Mouse (Mus musculus) limb, embryonic 14.5 days (tissue): ENCODE results near the gene Ift74. TPM values are rescaled to one million over a fixed set of nuclear protein-coding genes. Genes with fewer than 3 reads are reported as not detected.

Experiments
- ATAC-seq: fragments of 200-750 bp; cut with Nextera tagmentation; 2 replicates; pipeline ENCODE4 v1.8.0; 2017; ENCODE audit warnings: low read depth, moderate number of reproducible peaks, moderate TSS enrichment; ENCODE audit not compliant: low FRiP score
- DNase-seq: peaks from one replicate; pipeline ENCODE4 v3.0.0-alpha.2; 2015; ENCODE audit warnings: low spot score
- H3K27ac ChIP-seq: fragments of 300-500 bp; sonication (generic); replicated peaks from 2 replicates; pipeline ENCODE4 v1.5.1; 2014; ENCODE audit warnings: low read depth, mild to moderate bottlenecking, low read length, moderate library complexity, mixed read lengths
- H3K27me3 ChIP-seq: fragments of 300-500 bp; sonication (generic); 2 replicates; pipeline ENCODE4 v1.6.1; 2014; ENCODE audit warnings: low read length, mixed read lengths; ENCODE audit not compliant: control insufficient read depth, insufficient read depth
- H3K36me3 ChIP-seq: fragments of 300-500 bp; sonication (generic); 2 replicates; pipeline ENCODE4 v1.6.1; 2014; ENCODE audit warnings: mild to moderate bottlenecking, low read length, moderate library complexity, mixed read lengths; ENCODE audit not compliant: control insufficient read depth, insufficient read depth
- H3K4me1 ChIP-seq: fragments of 300-500 bp; sonication (generic); 2 replicates; pipeline ENCODE4 v1.6.1; 2014; ENCODE audit warnings: antibody characterized with exemption, low read length, mixed read lengths; ENCODE audit not compliant: control insufficient read depth, insufficient read depth
- H3K4me2 ChIP-seq: fragments of 300-500 bp; sonication (generic); replicated peaks from 2 replicates; pipeline ENCODE4 v1.6.1; 2014; ENCODE audit warnings: low read depth, mild to moderate bottlenecking, low read length, moderate library complexity; ENCODE audit not compliant: severe bottlenecking
- H3K4me3 ChIP-seq: fragments of 300-500 bp; sonication (generic); replicated peaks from 2 replicates; pipeline ENCODE4 v1.5.1; 2014; ENCODE audit warnings: low read length
- H3K9ac ChIP-seq: fragments of 300-500 bp; sonication (generic); 2 replicates; pipeline ENCODE4 v1.6.1; 2014; ENCODE audit warnings: mild to moderate bottlenecking, low read depth, low read length, moderate library complexity; ENCODE audit not compliant: severe bottlenecking
- H3K9me3 ChIP-seq: fragments of 300-500 bp; sonication (generic); 2 replicates; pipeline ENCODE4 v1.6.1; 2016; ENCODE audit warnings: low read length; ENCODE audit not compliant: control insufficient read depth
- POLR2A ChIP-seq: fragments of 200-500 bp; IDR thresholded peaks from 2 replicates; pipeline ENCODE4 v1.8.0; 2012; ENCODE audit warnings: inconsistent platforms, mild to moderate bottlenecking, moderate library complexity, borderline replicate concordance; ENCODE audit not compliant: insufficient read depth, insufficient read length; ENCODE audit errors: extremely low read depth
- WGBS: fragments of 180-500 bp; shearing (Covaris S2); extraction: QIAGEN DNeasy Blood & Tissue Kit; methylation state at CpG from one replicate; pipeline ENCODE4 v1.1.7; 2014; 5-methylcytosine and 5-hydroxymethylcytosine counted together
- polyA plus RNA-seq, 2 experiments: library from polyadenylated mRNA; depleted of rRNA in 1 of 2; stranded (reverse) in 1 of 2; unstranded in 1 of 2; fragments of >200 nt; fragmentation: Nextera tagmentation in 1 of 2; extraction: Ambion mirVana in 1 of 2; gene quantifications; 2 replicates each; pipeline versions ENCODE4 v1.2.1 to v1.2.3; 2012 to 2014

Ift74 gene
- 9.4 and 20.9 TPM in 2 replicates for polyA plus RNA-seq (2012; rRNA removed)
- 34.1 and 38.0 TPM in 2 replicates for polyA plus RNA-seq (2014; fragmentation: Nextera tagmentation; extraction: Ambion mirVana)

GRCm38 (mm10) chr4:94613972-94614626, at the start of gene Ift74:
Ift74 (plus strand) TSS chr4:94614491.
- TF ChIP-seq POLR2A, result peak; percentile 62; the same call in 1 of the 2 replicates
- Histone ChIP-seq H3K36me3 (0 out of 2 replicates have a peak, but pooled peaks cover 3% of the 10 kb centered on the region), H3K27me3 (no peaks in the 10 kb centered on the region), H3K4me1 (0 out of 2 replicates have a peak, but pooled peaks cover 2% of the 10 kb centered on the region), H3K9ac (peak within 1 kb of the TSS; percentile 72), H3K4me2 (peak within 1 kb of the TSS; percentile 51), H3K27ac (peak within 1 kb of the TSS; percentile 70), H3K9me3 (no peaks in the 10 kb centered on the region), H3K4me3 (peak within 1 kb of the TSS; percentile 56)
- WGBS, result 2% methylated on average over 29 of the region's 29 CpGs
- peak; percentile 97 for DNase-seq
- ATAC-seq, result peak; percentile 100

- H3K4me1 ChIP-seq, result no peaks in the 10 kb centered on the region
- no peak for DNase-seq
- H3K27ac ChIP-seq, result no peak overlapping the region
- no peaks in the 10 kb centered on the region for H3K27me3 ChIP-seq
- 91% methylated on average over 4 of the region's 4 CpGs for WGBS
- TF ChIP-seq POLR2A, result no peak
- H3K9me3 ChIP-seq, result no peaks in the 10 kb centered on the region
- H3K36me3 ChIP-seq, result peaks cover 58% of the 10 kb centered on the region
- no peak overlapping the region for H3K9ac ChIP-seq
- H3K4me2 ChIP-seq, result no peak overlapping the region
- no peak for ATAC-seq
- H3K4me3 ChIP-seq, result no peak overlapping the region
Measured at GRCm38 (mm10) chr4:94572677-94573076, 41.6 kb upstream of the Ift74 start.

DNA sequence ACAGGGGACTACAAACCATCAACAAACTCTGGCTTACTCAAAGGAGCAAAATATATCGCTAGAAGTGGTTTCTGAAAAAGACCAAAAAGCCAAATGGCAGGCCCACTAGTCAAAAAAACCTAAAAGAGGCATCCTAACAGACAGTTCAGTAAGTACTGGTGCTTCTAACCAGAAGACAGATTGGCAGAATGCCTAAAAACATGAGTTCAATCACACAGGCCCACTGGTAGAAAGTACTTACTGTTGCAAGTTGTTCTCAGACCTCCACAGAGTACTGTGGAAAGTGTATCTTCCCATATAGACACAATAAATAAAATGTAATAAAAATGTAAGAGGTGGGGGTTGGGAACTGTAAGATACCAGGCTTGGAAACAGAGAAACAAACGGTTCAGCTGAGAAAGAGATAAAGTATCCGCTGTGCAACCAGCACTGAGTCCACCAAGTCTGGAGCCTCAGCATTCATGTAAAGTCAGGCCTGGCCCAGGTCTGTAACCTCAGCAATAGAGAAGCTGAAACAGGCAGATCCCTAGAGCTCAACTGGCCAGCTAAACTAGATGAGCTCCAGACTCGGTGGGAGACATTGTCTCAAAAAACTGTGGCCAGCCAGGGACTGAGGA, 22.4 kb upstream of the Ift74 start:
- DNase-seq (no peak), ATAC-seq (no peak)
- no peaks in the 10 kb centered on the region for H3K27me3 ChIP-seq
- H3K36me3 ChIP-seq, result no peaks in the 10 kb centered on the region
- H3K27ac ChIP-seq, result no peak overlapping the region
- H3K4me3 ChIP-seq, result no peak overlapping the region
- H3K4me1 ChIP-seq, result no peaks in the 10 kb centered on the region
- TF ChIP-seq POLR2A, result no peak
- no peaks in the 10 kb centered on the region for H3K9me3 ChIP-seq
- H3K9ac ChIP-seq, result no peak overlapping the region
- WGBS, result 80% methylated on average over 4 of the region's 4 CpGs
- H3K4me2 ChIP-seq, result no peak overlapping the region

- Histone ChIP-seq H3K36me3 (no peaks in the 10 kb centered on the region), H3K9ac (no peak overlapping the region), H3K9me3 (no peaks in the 10 kb centered on the region), H3K27me3 (no peaks in the 10 kb centered on the region), H3K27ac (no peak overlapping the region), H3K4me3 (no peak overlapping the region), H3K4me1 (no peaks in the 10 kb centered on the region), H3K4me2 (no peak overlapping the region)
- no peak for TF ChIP-seq POLR2A
- DNase-seq, result no peak
- ATAC-seq, result no peak
Measured at GRCm38 (mm10) chr4:94592709-94593108, 21.6 kb upstream of the Ift74 start.

- H3K4me3 ChIP-seq, result peak overlapping the region; percentile 97; the same call in 1 of the 2 replicates
- DNase-seq, result no peak
- 0 out of 2 replicates have a peak, but pooled peaks cover 6% of the 10 kb centered on the region for H3K4me1 ChIP-seq
- no peak overlapping the region for H3K27ac ChIP-seq
- no peaks in the 10 kb centered on the region for H3K9me3 ChIP-seq
- TF ChIP-seq POLR2A, result no peak
- no peaks in the 10 kb centered on the region for H3K27me3 ChIP-seq
- no peak for ATAC-seq
- WGBS, result 88% methylated on average over 4 of the region's 4 CpGs
- no peaks in the 10 kb centered on the region for H3K36me3 ChIP-seq
- no peak overlapping the region for H3K9ac ChIP-seq
- peak overlapping the region; percentile 58 for H3K4me2 ChIP-seq
Measured at GRCm38 (mm10) chr4:94601395-94601794, 12.9 kb upstream of the Ift74 start.
